Mouse (Mus musculus) ES-Bruce4 (cell line): Measurements from ENCODE around the gene Rnf207.

ENCODE experiments used
- CTCF ChIP-seq: IDR thresholded peaks from one replicate; pipeline ENCODE4 v1.8.1; 2011; ENCODE audit warnings: low read depth, low read length
- EP300 ChIP-seq: IDR thresholded peaks from 2 replicates; pipeline ENCODE4 v1.6.1; 2011; ENCODE audit warnings: low read depth, low read length; ENCODE audit not compliant: insufficient read depth
- POLR2A ChIP-seq: IDR thresholded peaks from one replicate; pipeline ENCODE4 v1.8.1; 2011; ENCODE audit warnings: low read length; ENCODE audit not compliant: insufficient read depth

- TF ChIP-seq CTCF (no peak), EP300 (no peak), POLR2A (no peak)
Measured at GRCm38 (mm10) chr4:152287317-152288120, 31.3 kb downstream of the Rnf207 start.
